Mouse (Mus musculus) spleen, adult 18-20 months (tissue): ENCODE measurements around the gene Ksr1.

ENCODE experiments used
- DNase-seq, 2 experiments: peaks; one replicate each; pipeline ENCODE4 v3.0.0; 2022; ENCODE audit warnings: mixed read lengths in 2 of 2

Ksr1 gene

DNA sequence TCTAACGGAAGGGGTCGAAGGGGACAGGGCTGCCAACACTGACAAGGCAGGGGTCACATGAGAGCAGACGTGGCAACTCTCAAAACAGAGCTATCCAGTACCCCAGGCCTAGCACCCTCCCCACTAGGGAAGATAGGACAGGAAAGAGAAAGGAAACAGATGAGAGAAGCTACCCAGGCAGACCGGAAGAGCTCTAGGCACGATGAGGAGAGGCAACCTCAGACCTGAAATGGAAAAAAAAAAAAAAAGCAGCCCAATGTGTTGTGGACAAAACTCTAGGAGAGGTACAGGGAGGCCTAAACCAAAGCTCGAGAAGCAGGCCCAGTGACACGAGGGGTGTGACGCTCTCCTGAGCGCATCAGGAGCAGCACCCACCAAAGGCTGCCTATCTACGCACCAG lies 23.7 kb downstream of the Ksr1 start:
- DNase-seq = no peak

DNA sequence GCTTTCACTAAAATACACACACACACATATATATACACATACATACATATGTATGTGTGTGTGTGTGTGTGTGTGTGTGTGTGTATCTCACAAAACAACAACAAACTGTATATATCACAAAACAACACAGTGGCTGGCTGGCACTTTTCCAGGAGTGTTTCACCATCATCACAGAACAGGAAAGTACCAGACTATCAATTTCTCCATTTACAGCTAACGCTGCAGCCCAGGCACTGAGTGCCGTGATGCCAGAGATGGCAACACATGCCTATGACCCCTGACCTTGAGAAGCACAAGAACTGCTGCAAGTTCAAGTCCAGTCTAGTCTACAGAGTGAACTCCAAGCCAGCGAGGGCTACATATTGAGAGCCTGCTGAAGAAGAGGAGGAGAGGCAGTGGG lies 26.1 kb downstream of the Ksr1 start:
- DNase-seq = no peak

- DNase-seq = no peak
Observed at GRCm38 (mm10) chr11:79118918-79119377, 27.3 kb downstream of the Ksr1 start.

GRCm38 (mm10) chr11:79116665-79117064 lies 29.5 kb downstream of the Ksr1 start:
- no peak for DNase-seq

DNA sequence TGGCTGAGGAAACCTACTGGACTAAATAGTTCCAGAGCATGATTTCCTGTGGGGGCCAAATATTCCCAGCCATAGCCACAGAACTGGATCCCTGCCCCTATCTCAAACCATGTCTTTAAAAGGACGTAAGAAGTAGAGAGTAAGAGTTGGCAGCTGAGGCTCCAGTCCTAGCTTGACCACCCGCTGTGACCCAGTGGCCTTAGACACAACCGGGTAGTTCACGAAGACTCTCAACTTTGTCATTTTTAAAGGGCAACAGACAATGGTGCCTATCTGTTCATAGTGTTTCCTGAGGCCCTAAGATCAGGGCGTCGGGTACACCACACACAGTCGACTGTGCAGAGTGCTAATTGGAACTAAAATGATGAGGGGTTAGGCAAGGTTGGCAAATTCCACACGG lies 30.5 kb downstream of the Ksr1 start:
- no peak for DNase-seq

DNA sequence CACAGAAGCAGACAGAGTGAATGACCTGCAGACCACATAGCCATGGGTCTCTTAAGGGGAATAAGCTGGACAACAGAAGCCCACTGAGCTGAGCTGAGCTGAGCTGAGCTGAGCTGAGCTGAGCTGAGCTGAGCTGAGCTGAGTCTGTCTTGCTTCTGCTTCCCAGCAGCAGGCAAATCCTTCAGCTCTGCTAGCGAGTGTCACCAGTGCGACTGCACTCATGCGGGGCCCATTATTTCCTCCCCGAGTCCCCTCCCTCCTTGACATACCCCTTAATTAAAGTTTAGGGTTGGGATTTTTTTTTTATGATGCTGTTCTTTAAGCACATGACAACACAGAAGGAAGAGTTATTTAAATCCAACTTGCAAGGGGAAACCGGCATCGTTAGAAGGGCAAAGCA lies 32.1 kb downstream of the Ksr1 start:
- DNase-seq = no peak

- no peak for DNase-seq
Observed at GRCm38 (mm10) chr11:79113397-79113796, 32.8 kb downstream of the Ksr1 start.

- DNase-seq = no peak
Observed at GRCm38 (mm10) chr11:79112559-79113302, 33.5 kb downstream of the Ksr1 start.

DNA sequence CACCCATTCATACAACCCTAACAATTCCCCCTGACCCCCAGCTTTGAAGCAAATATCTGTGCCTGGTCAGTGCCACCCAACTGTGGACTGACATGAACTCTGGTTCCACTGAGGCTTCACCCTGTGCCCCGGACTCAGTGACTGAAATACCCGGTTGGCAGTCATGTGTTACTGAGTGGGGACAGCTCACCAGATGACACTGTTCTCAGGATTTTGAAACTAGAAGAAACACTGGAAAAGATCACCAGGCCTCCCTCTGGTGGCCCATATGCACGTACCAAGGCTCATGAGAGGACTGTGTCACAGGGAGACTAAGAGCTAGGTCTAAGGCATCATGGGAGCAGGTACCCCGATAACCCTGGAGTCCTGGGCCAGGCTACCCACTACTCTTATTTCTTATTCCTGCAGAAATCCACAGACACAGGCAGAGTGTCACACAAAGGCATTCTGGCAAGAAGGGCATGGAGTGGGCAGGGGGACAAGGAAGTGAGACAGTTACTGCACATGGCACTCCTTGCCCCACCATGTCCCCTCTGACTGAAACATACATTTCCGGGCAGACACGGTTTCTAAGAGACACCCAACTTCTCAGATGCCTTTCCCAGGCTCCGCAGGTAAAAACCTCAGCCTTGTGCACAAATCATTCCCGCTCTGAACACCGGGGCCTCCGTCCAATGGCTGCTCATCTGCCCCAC lies 34.2 kb downstream of the Ksr1 start:
- DNase-seq = no peak

GRCm38 (mm10) chr11:79110446-79110845 lies 35.8 kb downstream of the Ksr1 start:
- DNase-seq = no peak

GRCm38 (mm10) chr11:79107934-79108333 lies 38.3 kb downstream of the Ksr1 start:
- DNase-seq = no peak

DNA sequence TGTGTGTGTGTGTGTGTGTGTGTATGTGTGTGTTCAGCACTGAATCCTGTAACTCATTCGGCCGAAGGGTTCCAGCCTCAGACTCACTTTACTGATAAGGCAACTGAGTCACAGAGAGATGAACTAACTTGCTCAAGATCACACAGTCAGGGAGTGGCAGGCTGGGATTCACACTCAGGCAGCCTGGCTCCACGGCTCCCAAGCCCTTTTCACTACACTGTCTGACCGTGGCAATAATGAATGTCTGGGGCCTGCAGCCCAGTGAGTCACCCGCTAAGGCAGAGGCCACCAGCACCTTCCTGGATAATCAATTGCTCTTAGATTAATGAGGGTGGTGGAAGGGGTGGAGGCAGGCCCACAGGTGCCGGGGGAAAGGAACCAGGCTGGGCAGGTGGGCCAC lies 41.2 kb downstream of the Ksr1 start:
- DNase-seq = no peak

- no peak for DNase-seq
Observed at GRCm38 (mm10) chr11:79104538-79104937, 41.7 kb downstream of the Ksr1 start.

- no peak for DNase-seq
Observed at GRCm38 (mm10) chr11:79104096-79104495, 42.1 kb downstream of the Ksr1 start.

DNA sequence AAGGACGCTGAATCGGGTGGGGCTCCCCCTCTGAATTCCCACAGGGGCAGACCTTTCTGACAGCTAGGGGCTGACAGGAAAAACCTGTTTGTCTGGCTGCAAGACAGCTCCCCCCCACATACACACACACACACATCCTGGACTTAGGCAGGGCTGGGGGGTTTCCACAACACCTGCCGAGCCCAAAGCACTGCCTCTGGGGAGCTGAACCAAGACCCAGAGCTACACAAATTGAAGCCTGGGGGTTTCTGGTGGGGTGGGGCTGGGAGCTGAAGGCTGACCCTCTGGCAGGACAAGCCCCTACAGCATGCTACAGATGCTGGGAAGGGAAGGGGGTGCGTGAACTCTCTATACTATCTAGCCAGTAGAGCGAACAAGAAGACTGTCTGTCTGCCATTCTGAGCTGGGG lies 42.7 kb downstream of the Ksr1 start:
- no peak for DNase-seq

- no peak for DNase-seq
Observed at GRCm38 (mm10) chr11:79102280-79102679, 43.9 kb downstream of the Ksr1 start.

GRCm38 (mm10) chr11:79101568-79101967 lies 44.6 kb downstream of the Ksr1 start:
- no peak for DNase-seq

GRCm38 (mm10) chr11:79099032-79099431 lies 47.2 kb downstream of the Ksr1 start:
- no peak for DNase-seq

- no peak for DNase-seq
Observed at GRCm38 (mm10) chr11:79097736-79098135, 48.5 kb downstream of the Ksr1 start.

GRCm38 (mm10) chr11:79096673-79097072 lies 49.5 kb downstream of the Ksr1 start:
- DNase-seq = no peak

DNA sequence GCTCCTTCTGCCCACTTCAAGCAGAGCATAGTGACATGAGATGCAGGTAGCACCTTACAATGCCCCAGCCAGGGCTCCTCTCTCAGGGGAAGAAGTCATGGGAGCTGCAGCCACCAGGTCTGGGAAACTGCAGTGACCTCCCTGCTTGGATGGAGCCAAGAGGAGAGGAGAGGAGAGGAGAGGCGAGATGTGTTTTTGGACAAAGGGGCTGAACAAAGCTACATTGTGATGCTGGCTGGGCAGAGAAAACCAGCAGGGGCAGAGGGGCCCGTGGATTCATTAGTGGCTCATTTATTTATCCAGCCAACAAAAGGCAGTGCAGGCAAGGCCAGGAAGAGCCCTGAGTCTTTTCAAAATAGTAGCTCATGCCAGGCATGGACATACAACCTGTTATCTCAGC lies 50.5 kb downstream of the Ksr1 start:
- DNase-seq = no peak

- DNase-seq = no peak
Observed at GRCm38 (mm10) chr11:79094727-79095126, 51.5 kb downstream of the Ksr1 start.

DNA sequence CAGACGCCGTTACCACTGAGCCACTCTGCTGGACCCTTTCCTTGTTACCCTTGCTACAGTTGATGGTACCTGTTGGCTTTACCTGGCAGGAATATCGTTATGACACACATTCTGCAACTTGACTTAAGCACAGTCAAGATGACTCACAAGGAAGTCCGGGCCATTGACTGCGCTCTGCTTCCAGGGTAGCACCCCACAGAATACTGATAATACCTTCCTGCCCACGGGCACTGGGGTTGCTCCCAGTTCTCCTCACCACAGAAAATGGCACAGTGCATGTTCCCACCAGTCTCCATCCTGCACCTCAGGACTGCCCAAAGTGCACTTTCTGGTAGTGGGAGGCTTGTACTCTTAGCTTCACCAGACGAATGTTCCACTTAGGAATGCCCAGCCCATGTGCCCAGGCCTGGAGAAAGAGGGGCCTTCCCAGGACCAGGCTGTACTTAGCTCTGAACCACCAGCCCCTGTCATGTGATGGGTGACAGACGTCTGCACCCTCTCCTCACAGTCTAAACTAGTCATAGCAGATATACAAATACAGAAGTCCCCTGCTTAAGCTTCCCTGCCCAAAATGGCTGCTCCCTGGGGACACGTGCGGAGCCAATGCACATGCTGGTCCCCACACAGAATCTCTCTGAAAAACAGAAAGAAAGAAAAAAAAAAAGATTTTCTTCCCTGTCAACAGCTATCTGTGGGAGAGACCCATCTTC lies 52.1 kb downstream of the Ksr1 start:
- no peak for DNase-seq

DNA sequence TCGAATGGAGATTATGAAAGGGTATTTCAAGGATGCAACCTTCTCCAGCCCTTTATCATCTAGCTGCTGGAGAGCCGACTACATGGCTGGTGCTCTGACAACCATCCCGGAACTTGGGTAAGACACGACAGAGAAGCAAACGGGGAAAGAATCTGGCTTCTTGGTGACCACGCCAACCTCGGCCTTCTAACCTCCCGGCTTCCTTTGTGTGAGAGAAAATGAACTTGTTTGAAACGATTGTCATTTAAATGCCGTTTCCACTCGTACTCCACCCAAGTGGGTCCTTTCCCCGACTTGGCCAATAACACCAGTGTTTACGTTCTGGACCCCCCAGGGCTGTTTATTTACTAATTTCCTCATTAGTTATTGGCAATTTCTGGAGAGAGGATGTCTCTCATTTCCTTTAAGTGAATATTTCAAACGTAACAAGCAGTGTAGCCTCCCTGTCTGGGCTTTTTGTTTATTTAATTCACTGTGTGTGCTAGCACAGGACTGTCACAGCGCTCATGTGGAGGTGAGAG lies 52.8 kb downstream of the Ksr1 start:
- no peak for DNase-seq
